11 mouse cellular contexts compared by ENCODE assay signal in the genomic region with DNA sequence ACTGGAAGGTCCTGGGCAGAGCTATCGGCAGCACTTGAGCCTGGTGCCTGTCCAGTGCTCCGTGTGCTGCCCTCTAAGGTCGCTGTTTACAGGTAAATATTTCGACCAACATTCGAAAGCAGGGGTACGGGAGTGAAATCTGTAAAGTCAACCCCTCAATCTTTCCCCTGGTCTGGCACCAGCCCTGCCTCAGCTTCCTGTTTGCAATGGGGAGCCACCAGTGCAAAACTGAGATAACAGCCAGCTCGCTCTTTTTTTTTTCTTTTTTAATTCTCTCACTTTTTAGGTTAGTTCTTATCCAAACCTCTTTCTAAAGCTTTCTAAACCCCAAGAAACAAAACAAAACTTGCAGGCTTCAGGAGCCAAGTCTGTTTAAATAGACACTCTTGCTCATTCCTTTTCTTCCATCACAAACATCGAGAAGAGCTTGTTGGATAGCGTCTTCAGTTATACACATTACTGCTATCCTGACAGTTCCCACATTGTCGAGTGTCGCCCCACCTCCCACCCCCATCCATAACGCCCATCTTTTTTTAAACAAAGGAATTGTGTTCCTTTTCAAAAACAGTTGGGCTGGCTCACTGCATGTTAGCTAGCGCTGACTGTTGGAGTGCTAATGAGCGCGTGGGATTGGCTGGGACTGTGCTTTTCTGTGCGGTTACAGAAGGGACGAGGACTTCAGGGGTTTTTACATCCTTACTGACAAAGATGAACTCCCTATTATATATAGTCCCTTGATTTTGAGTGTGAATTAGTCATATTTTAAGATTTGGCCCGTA. TPM values are rescaled to one million over a fixed set of nuclear protein-coding genes. Genes with fewer than 3 reads are reported as not detected.
A peak's percentile ranks its signal among the peaks of the same experiment; 100 is the strongest.
DNase-seq lines count a peak whose midpoint lies in the region; ATAC-seq lines count a peak whose summit lies in the region.
"Had no signal": no experiment of that assay in that cellular context is flagged by ENCODE, and none has a peak within 500 bp of the region (broad histone marks: within the 10 kb centered on the region; RNA-seq: fewer than 3 reads in every experiment).

No protein-coding gene starts in this region.

- H3K36me3 ChIP-seq in hindbrain, embryonic 12.5 days, result peaks cover 77% of the 10 kb centered on the region

- H3K4me3 ChIP-seq in hindbrain, embryonic 12.5 days, result no peak overlapping the region
- H3K4me3 ChIP-seq: erythroblast, embryonic 14.5 days; heart, embryonic 15.5 days; lung, embryonic 15.5 days; myocyte had no signal

- no peak overlapping the region for H3K9ac ChIP-seq in hindbrain, embryonic 12.5 days
- H3K9ac ChIP-seq: heart, embryonic 15.5 days; lung, embryonic 15.5 days had no signal

- intact Hi-C loops in left cerebral cortex, postnatal 4 days (cut with DNase I), result no loop called here

- peaks cover 10% of the 10 kb centered on the region for H3K4me1 ChIP-seq in hindbrain, embryonic 12.5 days

- 76% methylated on average over 18 of the region's 18 CpGs for WGBS in hindbrain, embryonic 12.5 days

- H3K9me3 ChIP-seq in hindbrain, embryonic 12.5 days (replicated peaks), result no peaks in the 10 kb centered on the region
- H3K9me3 ChIP-seq: heart, embryonic 15.5 days; lung, embryonic 15.5 days had no signal

- 0 out of 2 replicates have a peak overlapping the region, but pooled peaks have one; percentile 5 for H3K27ac ChIP-seq in hindbrain, embryonic 12.5 days
- H3K27ac ChIP-seq: heart, embryonic 15.5 days; lung, embryonic 15.5 days had no signal

- H3K4me2 ChIP-seq in hindbrain, embryonic 12.5 days (replicated peaks), result no peak overlapping the region
- H3K4me2 ChIP-seq: heart, embryonic 15.5 days; lung, embryonic 15.5 days had no signal

- H3K27me3 ChIP-seq in hindbrain, embryonic 12.5 days, result no peaks in the 10 kb centered on the region
- H3K27me3 ChIP-seq: heart, embryonic 15.5 days; lung, embryonic 15.5 days had no signal

- peak; percentile 39 for DNase-seq in left cerebral cortex, adult 11 months (ENCODE audit: low spot score)
- DNase-seq in left cerebral cortex, postnatal 4 days, result no peak
- peak; percentile 49 for DNase-seq in ZHBTc4 (ENCODE audit: low read depth, low spot score)
- DNase-seq in right cerebral cortex, adult 2 months (ENCODE audit: low spot score in 2 of 2), result peak; percentile 61 to 63
- DNase-seq in gastrocnemius, postnatal 4 days (ENCODE audit: low spot score in 2 of 2), result no peak
- DNase-seq in heart, adult 9 months (ENCODE audit: low spot score in 2 of 2), result no peak

- no peak for ATAC-seq in hindbrain, embryonic 12.5 days (ENCODE audit: low FRiP score)

RNA-seq across cellular contexts. Expression of gene Eid3, which starts 27.6 kb away (rescaled TPM):
- 1 to 10 TPM; 3.0 to 4.5 TPM for total RNA-seq in left cerebral cortex, postnatal 4 days (2021)
- polyA plus RNA-seq in hindbrain, embryonic 12.5 days (2016; fragmentation: Nextera tagmentation; extraction: Ambion mirVana), result 0.53 and 0.59 TPM in 2 replicates
- total RNA-seq in gastrocnemius, postnatal 4 days (2021), result 1 to 10 TPM; 1.8 to 2.1 TPM

Comparison
In these comparisons a context has a peak if more than half of its experiments do, and no peak if none do; other contexts are left out.
1. DNase-seq: peak in left cerebral cortex, adult 11 months (single experiment), ZHBTc4 (single experiment) and right cerebral cortex, adult 2 months (2 of 2); none in left cerebral cortex, postnatal 4 days (single experiment), gastrocnemius, postnatal 4 days (0 of 2) and heart, adult 9 months (0 of 2).